Mouse (Mus musculus) telencephalon, adult 2 months (tissue): Measurements from ENCODE around the gene Dhx16.

Experiments used
- DNase-seq: peaks from one replicate; pipeline ENCODE4 v3.0.0-alpha.2; 2011; ENCODE audit warnings: low read depth, low spot score

Gene Dhx16

DNA sequence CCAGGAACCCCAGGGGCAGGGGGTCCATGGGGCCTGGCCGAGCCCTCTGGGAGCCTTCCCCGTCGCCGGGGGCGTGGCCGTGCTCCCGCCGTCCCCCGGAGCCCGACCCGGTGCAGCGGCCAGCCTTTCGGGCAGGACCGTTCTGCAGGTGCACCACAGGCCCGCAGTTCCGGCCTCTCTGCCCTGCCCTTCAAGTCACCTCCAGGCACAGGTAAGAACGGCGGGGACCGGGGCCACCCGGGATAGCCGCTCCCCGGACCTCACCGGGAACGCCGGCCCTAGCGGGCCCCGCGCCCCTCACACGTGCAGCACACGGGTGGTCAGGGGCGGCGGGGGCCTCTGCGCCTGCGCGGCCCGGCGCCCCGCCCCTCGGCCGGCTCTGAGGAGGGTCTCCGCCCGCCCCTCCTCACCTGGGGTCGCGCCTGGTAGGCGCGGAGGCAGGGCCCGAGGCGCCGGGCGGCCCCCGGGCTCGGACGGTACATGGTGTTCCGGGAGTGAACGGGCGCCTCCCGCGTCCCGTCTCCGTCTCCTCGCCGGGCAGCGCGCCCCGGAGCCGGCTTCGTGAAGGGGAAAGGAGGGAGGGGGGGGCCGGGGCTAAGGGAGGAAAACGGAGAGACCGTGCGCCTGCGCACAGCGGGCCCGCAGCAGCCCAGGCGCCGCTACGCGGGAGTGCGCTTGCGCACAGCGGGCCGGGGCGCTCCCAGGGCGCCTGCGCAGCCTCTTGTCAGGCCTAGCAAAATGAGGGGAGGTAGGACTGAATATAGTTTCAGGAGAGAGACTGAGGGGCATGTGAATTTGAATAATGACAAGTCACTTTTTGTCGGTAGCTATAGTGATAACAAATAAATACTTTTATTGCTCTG, 17.4 kb downstream of the Dhx16 start, which contains the start of gene 2310061I04Rik:
Gene 2310061I04Rik, minus strand, starts transcription at position 651 of the 863 bp plus-strand sequence.
- peak; percentile 81 for DNase-seq

DNA sequence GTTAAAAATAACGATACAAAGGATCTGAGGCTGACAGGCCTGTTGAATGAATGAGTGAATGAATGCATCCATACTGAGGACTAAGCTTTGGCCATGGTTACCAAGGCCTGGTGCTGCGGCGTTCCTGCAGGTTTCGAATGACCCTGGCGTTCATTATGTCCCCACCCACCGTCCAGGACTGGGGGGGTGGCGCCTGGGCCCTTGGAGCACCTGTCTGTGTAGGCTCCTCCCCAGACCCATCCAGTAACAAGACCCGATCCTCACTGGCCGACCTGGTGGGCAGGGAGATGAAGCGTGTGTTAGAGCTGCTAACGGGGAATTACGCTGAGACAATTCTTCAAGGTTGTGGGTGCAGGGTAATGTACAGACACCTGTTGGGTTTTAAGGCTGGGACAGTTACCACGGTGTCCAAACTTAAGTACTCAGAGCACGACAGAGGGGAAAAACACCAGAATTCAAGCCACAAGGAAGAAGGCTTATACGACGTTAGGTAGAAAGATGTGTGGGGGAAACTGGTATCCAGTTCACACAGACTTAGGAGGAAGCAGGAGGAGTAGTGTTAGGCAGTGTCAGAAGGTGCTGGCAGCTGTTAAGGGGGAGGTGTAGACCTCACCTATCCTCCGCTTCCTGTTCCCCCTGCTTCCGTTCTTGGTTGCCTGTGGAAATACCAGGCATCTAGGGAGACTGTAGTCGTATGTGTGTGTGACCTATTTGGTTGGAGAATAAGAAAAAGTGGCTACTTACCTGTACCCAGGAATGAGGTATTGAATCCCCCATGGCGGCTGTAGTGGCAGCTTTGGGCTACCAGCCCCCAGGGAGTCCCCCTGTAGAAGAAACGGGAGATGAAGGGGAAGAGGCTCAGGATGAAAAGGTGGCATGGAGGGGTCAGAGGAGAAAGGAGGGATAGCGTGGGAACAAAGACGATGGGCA, 18.3 kb downstream of the Dhx16 start:
- DNase-seq, result no peak

DNA sequence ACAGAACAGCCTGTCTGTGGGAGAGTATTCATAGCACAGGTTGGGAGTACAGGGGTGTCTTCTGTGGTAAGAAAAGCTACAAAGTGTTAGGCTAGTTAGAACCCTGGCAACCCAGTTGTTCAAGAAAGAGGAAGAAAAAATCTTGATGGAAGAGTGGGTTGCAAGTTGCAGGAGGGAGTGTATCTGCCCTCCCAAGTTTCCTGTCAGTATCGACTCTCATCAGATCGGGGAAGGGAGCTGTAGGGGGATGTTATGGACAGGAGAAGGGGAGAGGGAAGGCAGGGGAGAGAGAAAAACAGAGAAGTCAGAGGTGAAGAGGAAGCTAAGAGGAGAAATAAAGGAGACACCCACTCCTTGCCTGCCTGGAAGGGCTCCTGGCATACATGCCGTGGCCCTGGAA, 21.0 kb downstream of the Dhx16 start:
- DNase-seq, result no peak

DNA sequence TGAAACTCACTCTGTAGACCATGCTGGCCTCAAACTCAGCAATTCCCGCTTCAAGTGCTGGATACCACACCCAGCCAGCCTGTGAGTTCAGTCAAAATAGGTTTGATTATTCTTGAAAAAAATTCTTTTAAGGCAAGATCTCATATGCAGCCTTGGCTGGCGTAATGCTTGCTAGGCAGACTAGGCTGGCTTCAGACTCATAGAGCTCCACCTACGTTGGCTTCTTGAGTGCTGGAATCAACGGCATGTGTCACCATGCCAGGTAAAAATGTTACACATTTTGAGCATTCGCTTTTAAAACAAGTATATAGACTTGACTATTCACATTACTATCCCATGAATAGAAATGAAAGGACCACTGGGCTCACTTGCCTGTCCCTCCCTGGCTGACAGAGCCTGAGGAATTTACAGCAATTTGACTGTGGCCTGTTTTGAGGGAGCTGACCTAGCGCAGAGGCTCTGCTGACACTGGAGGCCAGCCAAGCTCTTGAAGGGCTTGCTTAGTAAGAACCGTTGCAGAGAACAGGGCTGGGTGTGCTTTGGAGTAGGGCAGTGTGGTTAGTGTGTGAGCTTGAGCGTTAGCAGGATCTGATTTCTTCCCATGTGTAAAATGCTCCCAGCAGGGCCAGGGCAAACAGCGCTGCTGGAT, 23.8 kb downstream of the Dhx16 start:
- DNase-seq, result no peak

DNA sequence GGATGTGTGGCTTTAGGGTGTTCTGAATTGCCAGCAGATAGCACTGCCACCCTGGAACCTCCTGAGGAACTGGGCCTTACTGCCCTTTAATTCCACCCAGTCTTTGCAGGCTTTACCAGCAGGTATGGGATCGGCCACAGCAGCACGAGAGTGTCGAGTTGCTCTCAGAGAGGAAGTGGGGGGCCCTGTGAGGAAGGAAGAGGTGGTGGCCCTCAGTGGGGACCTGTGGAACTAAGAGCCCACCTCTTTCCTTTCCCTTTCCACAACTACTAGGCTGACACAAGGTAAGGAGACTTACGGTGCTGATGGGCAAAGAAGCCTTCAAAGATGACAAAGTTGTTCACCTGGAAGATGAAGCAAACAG, 24.4 kb downstream of the Dhx16 start:
- DNase-seq, result no peak

DNA sequence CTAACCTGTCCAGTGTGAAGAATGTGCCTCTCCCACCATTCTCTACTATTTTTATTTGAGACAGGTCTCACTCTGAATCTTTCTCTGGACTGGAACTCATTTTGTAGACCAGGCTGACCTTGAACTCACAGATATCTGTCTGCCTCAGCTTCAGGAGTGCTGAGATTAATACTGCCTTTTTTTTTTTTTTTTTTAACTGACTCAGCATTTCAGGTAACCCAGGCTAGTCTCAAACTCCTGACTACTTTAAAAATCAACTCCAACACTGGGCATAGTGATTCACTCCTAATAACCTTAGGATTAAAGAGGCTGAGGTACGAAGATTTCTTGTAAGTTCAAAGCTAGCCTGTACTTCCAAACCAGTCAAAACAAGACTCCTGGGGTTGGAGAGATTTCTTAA, 26.0 kb downstream of the Dhx16 start:
- DNase-seq, result no peak

DNA sequence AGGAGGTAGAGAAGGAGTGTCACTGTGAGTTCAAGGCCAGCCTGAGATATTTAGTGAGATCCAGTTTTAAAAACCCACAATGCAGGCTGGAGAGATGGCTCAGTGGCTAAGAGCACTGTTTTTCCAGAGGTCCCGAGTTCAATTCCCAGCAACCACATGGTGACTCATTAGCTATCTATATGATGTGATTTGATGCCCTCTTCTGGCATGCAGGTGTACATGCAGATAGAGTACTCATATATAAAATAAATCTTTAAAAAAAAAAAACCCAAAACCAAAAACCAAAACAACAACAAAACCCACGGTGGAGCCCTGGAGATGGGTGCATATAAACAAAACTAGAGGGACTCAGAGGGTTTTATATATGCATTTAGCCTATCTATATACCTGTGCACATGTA, 28.0 kb downstream of the Dhx16 start:
- DNase-seq, result no peak

DNA sequence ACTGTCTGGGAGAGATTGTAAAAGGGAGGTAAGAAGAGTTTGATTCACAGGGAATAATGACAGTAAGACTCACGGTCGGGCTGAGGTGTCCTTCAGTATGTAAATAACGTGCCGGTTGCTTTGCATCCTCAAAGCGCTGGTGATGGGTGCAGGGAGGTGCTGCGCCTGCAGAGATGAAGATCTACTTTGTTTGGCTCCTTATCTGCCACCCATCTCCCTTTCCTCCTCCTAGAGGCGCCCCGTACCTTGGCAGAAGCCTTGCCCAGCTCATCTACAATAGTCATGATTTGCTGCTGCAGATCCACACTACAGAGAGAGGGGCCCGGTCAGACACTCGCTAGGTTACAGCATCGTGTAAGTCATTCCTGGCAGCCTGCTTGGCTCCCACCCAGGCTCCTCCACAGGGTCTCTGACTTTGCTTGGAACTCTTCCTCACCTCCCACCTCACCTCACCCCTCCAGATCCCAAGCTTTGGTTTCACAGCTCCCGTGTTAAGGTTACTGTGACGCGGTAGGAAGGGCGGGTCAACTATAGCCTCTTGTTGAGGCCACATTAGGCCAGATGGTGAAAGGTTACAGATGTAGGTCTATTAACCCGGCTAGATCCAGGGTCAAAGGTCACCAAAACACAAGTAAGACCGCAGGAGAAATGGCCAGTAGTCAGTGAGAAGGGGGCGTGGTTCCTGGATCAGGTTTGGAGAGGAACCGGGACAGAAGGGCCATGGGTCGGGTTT, 29.7 kb downstream of the Dhx16 start:
- DNase-seq, result no peak

DNA sequence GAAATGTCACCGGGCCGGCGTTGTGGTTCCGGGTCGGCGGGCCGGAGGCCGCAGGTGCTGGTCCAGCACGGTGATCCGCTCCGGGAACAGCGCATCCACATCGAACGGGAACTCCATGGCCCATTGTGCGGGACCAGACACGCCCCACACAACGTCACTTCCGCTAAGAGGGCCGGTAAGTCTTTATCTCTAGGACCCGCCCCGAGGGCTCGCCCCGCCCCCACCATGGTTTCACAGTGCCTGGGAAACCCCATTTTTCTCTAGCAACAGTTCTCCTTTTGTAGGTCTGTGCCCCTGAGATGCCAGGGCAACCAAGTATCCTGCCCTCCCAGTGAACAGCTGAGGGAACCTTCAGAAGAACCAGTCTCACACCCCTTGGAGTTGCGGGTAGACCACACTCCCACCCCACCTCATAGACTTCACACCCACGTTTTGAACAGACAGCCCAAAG, 30.3 kb downstream of the Dhx16 start, which contains the start of gene Atat1:
Gene Atat1, minus strand, starts transcription at position 157 of the 451 bp plus-strand sequence.
- peak; percentile 85 for DNase-seq

DNA sequence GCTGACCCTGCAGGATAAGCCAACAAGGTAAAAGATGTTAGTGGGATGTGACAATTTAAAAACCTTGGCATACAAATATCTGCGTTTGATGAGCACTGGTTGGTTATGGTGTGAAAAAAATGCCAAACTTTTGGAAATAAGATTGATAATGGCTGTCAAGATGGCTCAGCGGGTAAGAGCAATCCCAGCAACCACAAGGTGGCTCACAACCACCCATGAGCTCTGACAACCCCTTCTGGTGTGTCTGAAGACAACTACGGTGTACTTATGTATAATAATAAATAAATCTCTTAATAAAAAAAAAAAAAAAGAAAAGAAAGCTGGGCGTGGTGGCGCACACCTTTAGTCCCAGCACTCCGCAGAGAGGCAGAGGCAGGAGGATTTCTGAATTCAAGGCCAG, 35.4 kb downstream of the Dhx16 start:
- no peak for DNase-seq

DNA sequence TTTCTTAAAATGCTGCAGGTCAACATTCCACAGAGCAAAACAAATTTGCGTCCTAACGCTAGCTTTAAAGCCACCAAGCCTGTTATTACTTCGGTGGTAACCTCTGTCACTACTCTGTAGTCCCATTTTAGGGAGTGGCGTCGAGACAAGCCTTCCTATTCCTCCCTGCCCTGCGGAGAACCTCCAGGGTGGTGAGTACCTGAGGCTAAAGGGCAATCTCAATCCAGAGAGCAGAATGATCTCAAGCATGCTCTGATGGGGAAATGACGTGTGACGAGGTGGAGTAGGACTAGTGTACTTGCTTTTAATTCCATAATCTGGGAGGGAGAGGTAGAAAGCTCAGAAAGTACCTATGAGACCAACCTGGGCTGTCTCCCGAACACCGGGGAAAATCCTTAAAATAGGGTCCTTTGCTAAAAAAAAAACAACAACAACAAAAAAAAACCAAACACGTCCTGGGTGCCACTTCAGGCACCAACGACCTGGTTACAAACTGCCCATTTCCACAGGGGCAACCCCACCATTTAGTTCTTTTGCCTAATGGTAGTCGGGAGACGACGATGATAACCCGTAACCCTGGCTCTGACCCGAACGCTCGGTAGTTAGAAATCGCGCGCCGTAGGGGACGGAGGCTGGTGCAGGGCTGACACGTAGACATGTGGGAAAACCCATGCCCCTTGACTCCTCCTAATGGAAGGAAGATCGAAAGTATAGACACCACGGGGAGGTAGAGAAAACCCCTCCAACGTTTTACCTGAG, 36.1 kb downstream of the Dhx16 start:
- no peak for DNase-seq

DNA sequence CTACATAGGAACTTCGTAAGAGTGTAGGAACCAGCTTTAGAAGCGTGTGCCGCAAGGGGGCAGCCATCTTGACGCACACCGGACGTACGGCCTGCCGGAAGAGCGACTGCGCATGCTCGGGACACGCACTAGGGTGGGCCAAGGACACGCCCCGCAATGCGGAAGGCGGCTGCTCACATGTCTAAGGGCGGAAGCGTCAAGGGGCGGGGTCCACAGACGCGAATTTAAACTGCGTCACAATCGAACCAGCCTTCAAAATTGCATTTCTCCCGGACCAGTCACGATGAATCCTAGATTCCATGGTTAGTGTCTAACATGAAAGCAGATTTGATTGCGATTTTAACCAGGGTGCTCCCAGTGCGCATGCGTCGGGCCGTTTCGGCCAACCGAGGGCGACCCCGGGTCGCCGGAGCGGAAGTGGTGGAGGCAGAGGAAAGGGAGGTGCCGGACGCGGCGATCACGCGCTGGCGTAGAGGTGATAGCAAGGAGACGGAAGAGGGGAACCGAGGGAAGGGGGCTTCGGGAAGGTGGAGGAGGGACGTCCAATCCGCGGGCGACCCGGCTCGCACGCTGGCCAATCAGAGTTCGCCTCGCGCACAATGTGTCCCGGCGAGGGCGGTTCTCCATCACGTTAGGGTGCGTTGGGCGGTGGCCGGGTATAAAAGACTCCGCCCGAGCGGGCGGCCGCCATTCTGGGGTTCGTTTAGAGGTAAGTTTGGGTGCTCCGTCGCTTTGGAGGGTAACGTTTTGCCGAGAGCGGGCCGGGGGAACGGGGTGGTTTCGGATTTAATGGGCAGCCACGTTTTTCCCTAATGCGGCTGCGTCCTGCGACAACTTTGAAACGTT, 36.9 kb downstream of the Dhx16 start, which contains the start of the genes Mrps18b and Ppp1r10:
Gene Mrps18b, minus strand, starts transcription at position 93 of the 846 bp plus-strand sequence.
Gene Ppp1r10, plus strand, starts transcription at position 138 of the 846 bp plus-strand sequence.
- DNase-seq, result peak; percentile 99

DNA sequence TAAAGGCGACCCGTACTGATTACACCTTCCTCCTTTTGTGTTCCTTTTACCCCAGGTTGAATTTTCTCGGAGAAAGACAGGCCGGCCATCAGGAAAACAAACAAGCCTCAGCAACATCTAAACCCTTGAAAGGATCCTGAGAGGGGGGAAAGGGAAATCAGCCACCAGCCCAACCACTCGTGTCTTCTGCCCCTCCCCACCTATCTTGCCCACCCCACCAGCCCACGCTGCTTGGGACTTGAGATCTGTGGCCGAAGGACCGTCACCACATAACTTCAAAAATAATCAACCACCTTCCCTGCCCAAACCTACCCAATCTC, 37.5 kb downstream of the Dhx16 start:
- no peak for DNase-seq

DNA sequence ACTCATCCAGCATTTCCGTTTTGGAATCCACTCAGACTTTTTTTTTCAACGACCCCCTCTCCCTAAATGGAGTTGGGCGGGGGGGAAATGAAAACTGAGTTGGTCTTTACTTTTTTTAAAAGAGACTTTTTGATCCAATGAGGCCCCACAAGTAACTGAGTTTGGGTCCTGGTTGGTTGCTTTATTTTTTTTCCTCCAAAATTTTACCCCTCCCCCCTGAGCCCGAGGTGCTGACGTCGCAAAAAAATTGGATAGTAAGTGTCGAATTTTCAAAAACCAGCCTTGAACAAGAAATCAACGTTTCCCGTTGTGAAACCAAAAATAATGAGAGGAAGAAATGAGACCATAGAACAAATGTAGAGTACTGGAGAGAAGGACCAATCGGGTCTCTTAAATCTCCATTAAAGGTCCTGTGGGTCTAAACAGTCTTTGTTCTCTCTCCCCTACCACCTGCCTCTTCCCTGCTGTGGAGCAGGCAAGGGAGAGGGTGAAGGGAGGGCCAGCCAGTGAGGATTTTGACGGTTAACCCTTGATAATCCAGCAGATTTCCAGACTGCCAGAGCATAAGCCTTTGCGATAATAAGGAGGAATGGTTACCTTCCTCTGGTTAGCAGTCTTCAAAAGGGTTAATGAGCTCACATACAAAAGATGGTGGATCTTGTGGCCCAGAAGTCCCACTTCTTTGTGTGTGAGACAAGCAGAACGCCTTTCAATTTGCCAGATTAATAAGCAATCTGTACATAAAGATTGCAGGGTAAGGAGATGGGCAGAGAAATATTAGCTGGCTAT, 38.0 kb downstream of the Dhx16 start:
- DNase-seq, result peak; percentile 77

DNA sequence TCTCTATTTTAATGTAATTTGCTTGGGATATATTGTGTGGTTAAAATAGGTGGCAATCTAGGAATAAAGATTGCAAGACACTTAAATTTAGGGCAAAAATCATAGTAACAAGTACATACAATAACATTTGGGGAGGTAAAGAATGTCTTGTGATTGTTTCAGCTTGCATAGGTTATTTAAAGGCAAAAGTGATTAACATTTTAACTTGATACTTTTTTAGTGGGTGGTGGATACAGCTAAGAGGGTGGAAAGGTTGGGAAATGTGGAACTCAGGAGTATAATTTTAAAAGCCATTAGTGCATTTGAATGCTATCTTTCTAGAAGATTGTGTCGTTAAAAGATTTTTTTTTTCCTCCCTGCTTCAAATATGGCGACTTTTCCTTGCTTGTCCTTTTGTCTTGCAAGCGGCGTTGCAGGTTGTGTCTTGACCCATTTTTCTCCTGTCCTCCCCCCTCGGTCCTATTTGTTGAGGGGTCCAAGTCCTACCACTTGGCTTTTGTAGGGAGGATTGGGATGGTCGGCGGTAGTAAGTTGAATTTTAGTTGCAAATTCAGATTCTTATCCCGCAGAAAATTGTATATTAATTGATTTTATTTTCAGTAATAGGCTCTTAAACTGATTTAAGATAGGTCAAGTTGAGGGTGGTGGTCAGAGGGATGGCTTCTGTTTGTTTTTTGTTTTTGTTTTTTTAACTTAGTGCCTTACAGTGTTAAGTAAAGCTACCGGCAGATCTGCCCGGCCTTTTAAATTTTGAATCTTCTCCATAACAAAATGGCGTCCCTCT, 38.8 kb downstream of the Dhx16 start:
- peak; percentile 50 for DNase-seq

DNA sequence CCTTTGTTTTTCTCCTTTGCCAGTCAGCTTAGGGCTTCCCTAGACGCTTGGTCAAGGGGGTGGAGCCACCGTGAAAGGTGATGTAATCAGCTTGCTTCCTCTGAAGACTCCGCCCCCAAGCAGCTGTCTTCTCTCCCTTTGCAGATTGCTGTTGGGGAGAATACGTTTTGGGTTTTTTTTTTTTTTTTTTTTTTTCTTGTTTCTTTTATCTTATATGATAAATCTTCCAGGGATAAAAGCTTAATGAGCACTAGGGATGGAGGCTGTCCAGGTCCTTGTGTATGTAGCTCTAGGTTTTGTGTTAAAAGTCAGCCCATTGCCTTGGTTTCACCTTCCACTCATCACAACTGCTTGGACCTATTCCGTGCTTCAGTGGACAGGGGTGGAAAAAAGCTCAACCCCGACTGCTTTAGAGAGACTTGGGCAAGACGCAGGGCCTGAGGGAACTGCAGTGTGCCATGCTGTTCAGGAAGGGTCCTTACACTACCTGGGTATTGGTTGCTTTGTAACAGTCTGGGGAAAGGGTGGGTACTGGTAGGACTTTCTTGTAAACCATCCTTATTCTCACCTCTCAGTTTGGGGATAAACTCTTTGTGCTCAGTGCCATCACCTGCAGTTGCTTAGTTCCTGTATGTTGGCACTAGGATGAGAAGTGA, 39.6 kb downstream of the Dhx16 start:
- peak; percentile 98 for DNase-seq

DNA sequence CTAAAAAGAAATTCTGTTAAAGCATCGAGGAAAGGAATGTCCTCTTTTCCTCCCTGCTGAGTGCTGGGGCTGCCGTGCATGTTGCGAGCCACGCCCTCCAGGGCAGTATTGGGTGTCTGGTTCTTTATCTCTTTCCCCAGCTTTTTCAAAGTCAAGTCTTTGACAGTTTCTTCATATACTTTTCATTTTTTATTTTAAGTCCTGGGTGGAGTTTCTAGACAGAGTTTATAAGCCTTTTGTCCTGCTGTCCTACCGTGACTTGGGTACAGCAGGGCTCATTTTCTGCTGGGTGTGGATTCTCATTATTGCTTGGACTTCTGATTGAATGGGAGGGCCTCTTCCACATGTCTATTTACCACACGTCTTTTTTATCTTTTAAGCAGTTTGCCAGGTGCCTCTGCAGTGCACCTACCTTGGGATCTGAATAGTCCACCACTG, 40.3 kb downstream of the Dhx16 start:
- DNase-seq, result no peak
